Mouse (Mus musculus): ENCODE results near the gene Coro2b. TPM values are rescaled to one million over a fixed set of nuclear protein-coding genes. Genes with fewer than 3 reads are reported as not detected.

Gene Coro2b
- total RNA-seq, 2 experiments from 2014 or later = not detected

GRCm38 (mm10) chr9:62482788-62483187 is 54.1 kb downstream of the Coro2b start:
- no peak for ATAC-seq (replicated peaks; ENCODE audit: low FRiP score, poor library complexity, severe bottlenecking)

- no peak for ATAC-seq (replicated peaks; ENCODE audit: low FRiP score, poor library complexity, severe bottlenecking)
These were observed 55.8 kb downstream of the Coro2b start for GRCm38 (mm10) chr9:62480898-62481642.

DNA sequence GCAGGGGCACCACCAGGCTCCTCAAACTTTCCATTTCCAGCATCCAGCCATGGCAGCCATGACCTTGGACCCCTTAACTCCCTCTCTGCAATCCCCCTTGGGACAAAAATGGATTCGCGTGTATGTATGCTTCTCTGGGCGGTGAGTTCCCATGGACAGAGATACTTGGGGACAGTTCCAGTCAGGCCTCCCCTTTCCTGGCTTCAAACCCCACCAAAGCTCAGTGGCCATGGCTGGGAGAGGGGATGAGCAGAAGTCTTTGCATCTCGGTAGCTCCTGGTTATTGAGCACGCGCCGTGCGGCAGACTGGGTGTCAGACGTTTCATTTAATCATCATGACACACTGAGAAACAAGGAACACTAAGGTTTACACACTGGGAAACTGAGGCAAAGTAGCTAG is 56.7 kb downstream of the Coro2b start:
- ATAC-seq (replicated peaks; ENCODE audit: low FRiP score, poor library complexity, severe bottlenecking) = no peak

DNA sequence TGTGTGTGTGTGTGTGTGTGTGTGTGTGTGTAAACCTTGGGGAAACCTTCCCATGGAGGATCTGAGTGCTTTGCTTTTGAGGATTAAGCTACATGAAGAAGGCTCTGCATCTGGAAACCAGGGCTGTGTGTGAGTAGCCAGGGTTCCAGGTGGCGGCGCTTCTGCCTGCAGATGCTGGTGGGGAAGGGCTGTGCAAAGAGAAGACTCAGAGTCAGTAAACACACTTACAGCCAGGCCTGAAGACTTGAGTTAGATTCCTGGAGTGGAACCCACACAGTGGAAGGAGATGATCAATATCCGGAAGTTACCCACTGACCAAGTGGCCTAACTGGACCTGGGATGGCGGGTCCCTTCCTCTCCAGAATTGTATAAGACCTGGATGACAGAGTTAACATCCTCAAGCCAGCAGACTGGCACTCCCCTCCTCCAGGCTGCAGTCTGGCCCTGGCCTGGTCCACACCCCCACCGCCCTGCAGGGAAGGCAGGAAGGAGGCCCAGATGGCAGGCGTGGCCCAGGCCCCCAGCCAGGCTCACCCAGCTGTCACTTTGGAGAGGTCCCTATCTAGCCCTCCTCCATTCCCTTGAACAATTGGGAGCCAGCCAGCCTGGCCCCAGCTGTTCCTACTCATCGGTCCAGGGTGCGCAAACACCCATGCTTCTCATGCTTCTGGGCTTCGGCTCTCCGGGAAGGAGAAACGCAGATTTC is 59.9 kb downstream of the Coro2b start:
- no peak for ATAC-seq (replicated peaks; ENCODE audit: low FRiP score, poor library complexity, severe bottlenecking)

DNA sequence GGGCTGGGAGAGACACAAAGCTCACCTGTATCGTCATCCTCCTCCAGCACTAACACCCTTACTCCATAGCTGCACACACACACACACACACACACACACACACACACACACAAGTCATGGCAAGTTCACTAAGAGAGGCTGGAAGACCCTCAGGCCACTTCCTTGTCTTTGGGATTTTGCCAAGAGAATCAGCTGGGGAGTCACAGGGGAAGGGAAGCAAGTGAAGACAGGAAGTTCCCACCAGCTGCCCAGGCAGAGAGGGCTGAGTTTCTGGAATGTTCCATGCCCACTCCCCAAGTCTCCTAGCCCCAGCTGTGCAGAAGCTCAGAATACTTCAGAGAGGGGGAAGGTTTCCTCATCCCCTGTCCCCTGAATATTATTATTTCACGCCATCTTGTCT is 62.6 kb downstream of the Coro2b start:
- no peak for ATAC-seq (replicated peaks; ENCODE audit: low FRiP score, poor library complexity, severe bottlenecking)

DNA sequence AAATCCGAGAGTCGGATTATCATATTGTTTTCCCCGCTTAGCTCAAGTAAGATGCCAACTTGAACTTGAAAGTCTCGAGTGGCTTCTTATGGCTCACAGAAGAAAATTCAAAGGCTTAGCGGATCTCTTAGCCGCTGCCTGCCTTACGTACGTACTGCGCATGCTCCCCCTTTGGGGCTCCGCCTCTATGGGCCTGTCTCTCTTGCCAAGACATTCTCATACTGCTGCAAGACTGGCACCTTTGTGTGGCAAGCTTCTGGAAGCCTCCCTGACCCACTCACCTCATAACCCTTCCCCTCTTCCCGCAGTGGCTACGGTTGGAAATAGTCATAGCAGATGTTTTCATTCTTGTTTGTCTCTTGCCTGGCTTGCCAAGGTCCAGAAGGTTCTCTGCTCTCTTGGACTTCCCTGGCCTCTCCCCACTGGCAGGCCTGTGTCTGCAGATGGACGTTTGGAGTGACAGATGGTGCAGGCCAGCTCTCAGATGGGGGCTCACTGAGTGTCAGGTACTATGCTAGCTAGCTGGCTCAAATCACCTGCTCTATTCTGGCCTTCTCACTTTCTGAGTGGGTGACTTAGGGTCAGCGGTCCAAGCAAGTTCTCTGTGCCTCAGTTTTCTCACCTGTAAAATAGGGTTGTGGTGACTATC is 65.2 kb downstream of the Coro2b start:
- ATAC-seq (replicated peaks; ENCODE audit: low FRiP score, poor library complexity, severe bottlenecking) = no peak

- ATAC-seq (replicated peaks; ENCODE audit: low FRiP score, poor library complexity, severe bottlenecking) = no peak
These were observed 65.8 kb downstream of the Coro2b start for GRCm38 (mm10) chr9:62471041-62471440.

DNA sequence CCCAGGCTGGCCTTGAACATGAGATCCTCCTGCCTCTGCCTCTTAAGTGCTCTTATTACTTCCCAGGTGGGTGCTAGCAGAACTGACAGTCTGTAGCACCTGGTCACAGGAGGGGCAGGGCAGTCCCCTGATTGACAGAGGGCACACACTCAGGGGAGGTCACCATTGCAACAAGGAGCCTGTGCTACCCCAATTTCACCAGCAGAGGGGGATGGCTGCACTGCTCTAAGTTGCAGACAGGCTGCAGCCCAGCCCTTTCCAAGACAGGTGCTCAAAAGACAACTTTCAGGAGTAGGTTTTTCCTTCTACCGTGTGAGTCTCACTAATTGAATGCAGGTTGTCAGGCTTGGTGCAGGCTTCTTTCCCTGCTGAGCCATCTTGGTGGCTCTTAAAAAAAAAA is 66.4 kb downstream of the Coro2b start:
- peak; percentile 70; the same call in 1 of the 2 replicates for ATAC-seq (replicated peaks; ENCODE audit: low FRiP score, poor library complexity, severe bottlenecking)

DNA sequence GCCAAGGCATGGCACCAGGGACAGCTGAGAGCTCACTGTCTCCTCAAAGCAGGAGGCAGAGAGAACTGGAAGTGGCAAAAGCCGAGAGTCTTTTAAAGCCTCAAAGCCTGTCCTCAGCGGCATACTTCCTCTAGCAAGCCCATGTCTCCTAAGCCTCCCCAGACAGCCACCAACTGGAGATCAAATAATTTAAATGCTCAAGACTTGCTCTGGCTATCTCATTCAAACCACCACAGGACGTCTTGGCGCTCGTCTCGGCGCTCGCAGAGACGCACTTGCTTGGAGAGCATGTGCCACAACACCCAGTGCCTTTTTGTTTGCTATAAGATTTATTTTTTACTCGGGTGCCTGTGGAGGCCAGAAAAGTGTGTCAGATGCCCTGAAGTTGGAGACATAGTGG is 67.1 kb downstream of the Coro2b start:
- no peak for ATAC-seq (replicated peaks; ENCODE audit: low FRiP score, poor library complexity, severe bottlenecking)

DNA sequence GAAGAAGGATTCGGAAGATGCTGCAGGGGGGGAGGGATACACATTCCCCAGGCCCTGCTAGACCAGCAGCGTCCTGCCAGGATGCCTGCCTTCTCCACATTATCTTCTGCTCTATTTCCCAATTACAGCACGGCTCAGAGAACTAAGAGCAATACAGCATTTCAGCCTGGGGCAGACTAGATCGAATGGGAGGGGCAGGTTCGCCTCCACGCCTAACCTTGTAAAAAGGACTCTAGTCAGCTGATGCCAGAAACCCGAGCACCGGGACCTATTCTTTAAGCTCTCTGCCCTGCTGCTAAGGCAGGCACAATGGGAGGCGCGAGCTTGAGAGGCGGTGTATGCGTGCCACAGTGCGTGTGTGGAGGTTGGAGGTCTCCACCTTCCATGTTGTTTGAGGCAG is 67.7 kb downstream of the Coro2b start:
- no peak for ATAC-seq (replicated peaks; ENCODE audit: low FRiP score, poor library complexity, severe bottlenecking)

DNA sequence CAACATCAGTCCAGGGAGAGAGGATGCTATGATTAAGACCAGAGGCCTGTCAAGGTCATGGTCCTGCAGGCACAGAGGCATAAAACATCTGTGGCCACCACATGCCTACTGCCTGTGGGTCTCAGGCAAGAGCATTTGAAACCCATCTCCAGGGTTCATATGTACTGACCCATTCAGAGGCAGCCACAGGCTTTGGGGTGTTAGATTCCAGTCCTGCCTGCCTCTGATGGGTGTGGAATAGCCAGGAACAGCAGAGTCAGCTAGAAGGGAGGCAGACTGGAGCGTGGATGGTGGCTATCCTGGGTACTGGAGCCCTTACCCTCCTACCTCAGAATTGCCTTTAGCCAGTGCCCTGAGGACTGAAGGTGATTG is 69.4 kb downstream of the Coro2b start:
- ATAC-seq (replicated peaks; ENCODE audit: low FRiP score, poor library complexity, severe bottlenecking) = no peak

DNA sequence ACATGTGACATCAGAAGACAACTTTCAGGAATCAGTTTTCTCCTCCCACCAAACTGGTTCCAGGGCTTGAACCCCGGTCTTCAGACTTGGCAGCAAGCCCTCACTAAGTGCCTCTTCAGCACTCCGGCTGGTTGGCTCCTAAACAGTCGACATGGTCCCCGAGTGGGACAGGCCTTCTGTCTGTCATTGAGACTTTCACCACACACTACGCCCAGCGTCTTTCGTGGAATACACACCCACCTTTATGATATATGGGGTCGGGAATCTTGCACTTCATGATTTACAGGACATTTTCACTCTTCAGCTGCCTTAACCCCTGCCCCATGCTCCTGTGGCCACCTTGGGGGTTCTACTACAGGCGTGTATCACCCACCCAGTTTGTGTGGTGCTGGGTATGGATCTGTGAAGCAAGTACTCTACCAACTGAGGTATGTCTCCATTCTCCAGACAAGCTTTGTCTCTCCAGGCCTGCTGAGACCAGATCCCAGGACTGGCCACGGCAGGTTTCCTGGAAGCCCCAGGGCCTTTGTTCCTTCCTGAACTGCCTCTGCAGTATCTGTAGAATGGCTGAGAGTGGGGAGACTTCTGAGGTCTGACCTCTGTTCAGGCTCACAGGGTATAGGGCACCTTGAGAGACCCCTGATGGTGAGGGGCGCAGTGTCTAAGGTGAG is 70.0 kb downstream of the Coro2b start:
- ATAC-seq (replicated peaks; ENCODE audit: low FRiP score, poor library complexity, severe bottlenecking) = no peak

DNA sequence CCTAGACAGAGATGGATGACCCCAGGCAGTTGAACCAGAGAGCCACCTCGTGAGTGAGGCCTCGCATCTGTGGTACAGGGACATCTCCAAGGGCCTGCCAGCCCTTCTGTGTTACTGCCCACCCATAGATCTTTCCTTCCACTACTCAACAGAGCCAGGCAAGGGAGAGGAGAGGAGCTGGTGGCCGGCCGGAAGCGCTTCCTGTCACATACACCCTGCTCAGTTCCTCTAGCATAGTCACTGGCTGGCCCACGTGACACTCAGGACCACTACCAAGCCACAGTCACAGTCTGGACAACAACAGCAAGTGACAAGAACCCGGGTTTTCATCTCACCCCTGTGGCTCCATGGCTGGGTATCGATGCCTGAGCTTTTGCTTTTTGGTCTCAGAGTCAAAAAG is 70.8 kb downstream of the Coro2b start:
- ATAC-seq (replicated peaks; ENCODE audit: low FRiP score, poor library complexity, severe bottlenecking) = no peak

- no peak for ATAC-seq (replicated peaks; ENCODE audit: low FRiP score, poor library complexity, severe bottlenecking)
These were observed 72.1 kb downstream of the Coro2b start for GRCm38 (mm10) chr9:62464727-62465126.

DNA sequence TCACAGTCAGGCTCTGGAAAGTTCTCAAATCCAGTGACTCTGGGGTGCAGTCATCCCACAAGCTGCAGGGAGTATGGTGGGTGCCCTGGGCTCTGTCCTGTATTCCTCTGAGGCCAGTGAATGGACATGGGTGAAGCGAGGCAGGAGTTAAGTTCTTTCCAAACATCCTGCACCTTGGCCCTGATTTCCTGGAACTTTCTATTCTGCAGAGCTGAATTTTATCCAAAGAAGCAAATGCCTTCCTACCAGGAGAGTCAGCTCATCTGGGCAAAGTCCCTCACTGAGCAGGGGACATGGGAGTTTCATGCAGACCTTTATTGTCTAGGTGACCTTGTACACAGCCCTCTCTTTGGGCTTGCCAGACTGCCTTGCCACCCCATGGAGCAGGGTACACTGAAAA is 75.1 kb downstream of the Coro2b start:
- ATAC-seq (replicated peaks; ENCODE audit: low FRiP score, poor library complexity, severe bottlenecking) = no peak

DNA sequence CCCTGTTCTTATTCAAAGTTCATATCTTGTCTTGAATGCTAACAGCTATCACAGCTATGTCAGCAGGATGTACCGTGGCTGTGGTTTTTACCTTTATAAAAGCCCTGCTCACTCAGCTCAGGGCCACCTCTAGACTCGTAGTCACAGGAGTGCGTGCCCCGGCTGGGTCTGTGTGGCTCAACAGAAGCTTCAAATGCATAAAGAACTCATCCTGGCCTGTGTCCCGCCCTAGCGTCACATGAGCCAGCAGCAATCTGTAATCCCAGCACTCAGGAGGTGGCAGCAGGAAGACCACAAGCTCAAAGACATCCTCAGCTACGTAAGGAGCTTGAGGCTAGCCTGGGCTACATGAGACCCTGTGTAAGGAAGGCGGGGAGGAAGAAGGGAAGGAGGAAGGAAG is 75.7 kb downstream of the Coro2b start:
- no peak for ATAC-seq (replicated peaks; ENCODE audit: low FRiP score, poor library complexity, severe bottlenecking)

- ATAC-seq (replicated peaks; ENCODE audit: low FRiP score, poor library complexity, severe bottlenecking) = no peak
These were observed 76.8 kb downstream of the Coro2b start for GRCm38 (mm10) chr9:62460086-62460485.

DNA sequence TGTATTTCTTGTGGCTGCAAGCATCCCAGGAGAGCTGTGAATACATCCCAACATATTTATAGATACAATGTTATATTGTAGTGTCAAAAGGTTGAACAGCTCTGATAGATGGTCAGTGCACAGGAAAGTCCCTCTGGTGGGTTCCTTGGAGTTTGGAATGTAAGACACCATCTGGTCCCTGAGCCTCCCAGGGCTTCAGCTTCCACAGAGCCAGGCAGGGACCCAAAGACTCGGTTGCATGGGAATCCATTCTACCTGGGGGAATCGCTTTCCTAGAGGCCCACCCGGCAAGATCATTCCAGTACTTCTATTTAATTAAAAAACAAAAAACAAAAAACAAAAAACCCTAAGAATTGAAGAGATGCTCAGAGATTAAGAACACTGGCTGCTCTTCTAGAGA is 78.4 kb downstream of the Coro2b start:
- ATAC-seq (replicated peaks; ENCODE audit: low FRiP score, poor library complexity, severe bottlenecking) = no peak

DNA sequence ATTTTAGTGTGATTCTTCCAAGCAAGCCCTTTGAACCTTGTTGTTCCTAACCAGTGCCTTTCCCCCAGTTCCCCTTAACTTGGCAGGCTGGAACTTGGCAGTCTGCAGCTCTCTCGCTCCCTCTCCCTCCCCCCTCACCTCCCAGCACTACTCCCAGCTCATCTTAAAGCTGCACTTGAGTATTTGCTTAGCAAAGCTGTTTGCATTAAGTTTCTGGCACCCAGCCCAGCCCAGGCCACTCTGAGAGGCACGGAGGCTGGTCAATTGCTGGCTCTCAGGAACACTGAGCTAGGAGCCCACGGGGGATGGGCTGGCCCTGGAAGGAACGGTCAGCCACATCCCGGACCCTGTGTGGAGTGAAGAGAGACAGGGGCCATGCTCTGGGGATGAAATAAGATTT is 80.8 kb downstream of the Coro2b start:
- ATAC-seq (replicated peaks; ENCODE audit: low FRiP score, poor library complexity, severe bottlenecking) = no peak

DNA sequence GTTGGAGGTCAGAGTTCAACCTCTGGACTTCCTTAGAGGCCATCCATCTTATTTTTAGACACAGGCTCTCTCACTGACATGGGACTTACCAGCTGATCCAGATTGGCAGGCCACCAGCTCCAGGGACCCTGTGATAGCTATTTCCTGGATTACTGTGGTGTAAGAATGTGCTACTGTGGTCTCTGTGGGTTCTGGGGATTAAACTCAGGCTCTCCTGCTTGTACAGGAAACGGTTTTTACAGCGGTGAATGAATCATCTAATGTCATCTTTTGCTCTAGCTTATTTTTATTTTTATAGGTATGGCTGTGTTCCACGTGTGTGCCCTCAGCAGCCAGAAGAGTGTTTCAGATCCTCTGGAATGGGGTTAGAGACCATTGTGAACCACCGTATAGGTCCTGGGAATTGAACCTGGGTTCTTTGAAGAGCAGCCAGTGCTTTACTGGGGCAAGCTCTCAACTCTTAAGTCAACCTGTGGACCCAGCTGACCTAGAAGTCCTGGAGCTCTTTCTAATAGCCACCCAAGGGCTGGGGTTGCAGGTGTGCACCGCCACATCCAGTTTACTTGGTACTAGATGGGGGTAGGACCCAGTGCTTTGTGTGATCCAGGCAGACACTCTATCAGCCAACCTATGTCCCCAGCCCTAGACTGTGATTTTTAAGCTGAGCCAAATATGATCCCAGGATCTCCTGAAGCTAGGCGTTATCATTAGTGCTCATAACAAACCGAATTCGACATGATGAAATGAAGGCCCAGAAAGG is 81.5 kb downstream of the Coro2b start:
- no peak for ATAC-seq (replicated peaks; ENCODE audit: low FRiP score, poor library complexity, severe bottlenecking)

Data from erythroid progenitor cell, adult 5-6 weeks (primary cell).